Comparison of ENCODE assay signal across 8 mouse cellular contexts in the genomic region with DNA sequence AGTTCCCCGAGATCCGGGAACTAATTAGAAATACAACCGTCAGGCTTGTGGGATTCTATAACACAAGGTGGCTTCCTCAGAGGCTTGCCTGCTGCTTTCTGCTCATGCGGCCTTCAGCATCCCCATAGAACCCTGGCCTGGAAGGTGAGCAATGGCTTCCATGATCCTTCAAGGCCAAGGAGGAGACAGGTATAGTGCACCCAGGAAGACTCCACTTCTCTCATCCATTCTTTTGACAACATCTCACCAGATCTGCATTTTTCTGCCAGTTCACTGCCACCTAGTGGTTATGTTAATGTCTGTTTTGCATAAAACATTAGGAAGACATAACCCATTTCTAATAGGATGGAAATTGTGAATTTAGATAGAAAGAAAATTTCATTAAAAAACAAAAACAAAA.
DNase-seq lines count a peak whose midpoint lies in the region; ATAC-seq and TF ChIP-seq lines count a peak whose summit lies in the region.
"Had no signal": no experiment of that assay in that cellular context is flagged by ENCODE, and none has a peak within 500 bp of the region (broad histone marks: within the 10 kb centered on the region; RNA-seq: fewer than 3 reads in every experiment).

No protein-coding gene starts in this region.

- no peaks in the 10 kb centered on the region for H3K36me3 ChIP-seq in kidney, postnatal 0 days (ENCODE audit: insufficient read depth, low read length)
- no peaks in the 10 kb centered on the region for H3K36me3 ChIP-seq in kidney, embryonic 15.5 days
- no peaks in the 10 kb centered on the region for H3K36me3 ChIP-seq in embryonic facial prominence, embryonic 10.5 days (replicated peaks)
- no peaks in the 10 kb centered on the region for H3K36me3 ChIP-seq in lung, embryonic 15.5 days
- H3K36me3 ChIP-seq: heart, embryonic 15.5 days had no signal

- WGBS in kidney, postnatal 0 days, result 61% methylated on average over 4 of the region's 4 CpGs
- WGBS in kidney, embryonic 15.5 days, result 77% methylated on average over 4 of the region's 4 CpGs
- 78% methylated on average over 4 of the region's 4 CpGs for WGBS in embryonic facial prominence, embryonic 10.5 days
- WGBS in lung, embryonic 15.5 days, result 41% methylated on average over 4 of the region's 4 CpGs

- no peak for ATAC-seq in kidney, postnatal 0 days (replicated peaks; ENCODE audit: low FRiP score, low read depth)
- ATAC-seq in kidney, embryonic 15.5 days (replicated peaks; ENCODE audit: low FRiP score), result no peak
- ATAC-seq in lung, embryonic 15.5 days (ENCODE audit: borderline replicate concordance, extremely low read depth, low FRiP score, low TSS enrichment), result no peak

- H3K27me3 ChIP-seq in kidney, postnatal 0 days (ENCODE audit: insufficient read depth, low read length), result no peaks in the 10 kb centered on the region
- no peaks in the 10 kb centered on the region for H3K27me3 ChIP-seq in kidney, embryonic 15.5 days
- no peaks in the 10 kb centered on the region for H3K27me3 ChIP-seq in embryonic facial prominence, embryonic 10.5 days (replicated peaks; ENCODE audit: low read depth, poor library complexity, severe bottlenecking)
- H3K27me3 ChIP-seq in lung, embryonic 15.5 days, result no peaks in the 10 kb centered on the region
- H3K27me3 ChIP-seq: heart, embryonic 15.5 days had no signal

- H3K9me3 ChIP-seq in kidney, postnatal 0 days (replicated peaks; ENCODE audit: low read length), result no peaks in the 10 kb centered on the region
- no peaks in the 10 kb centered on the region for H3K9me3 ChIP-seq in kidney, embryonic 15.5 days (replicated peaks)
- H3K9me3 ChIP-seq in embryonic facial prominence, embryonic 10.5 days, result no peaks in the 10 kb centered on the region
- no peaks in the 10 kb centered on the region for H3K9me3 ChIP-seq in lung, embryonic 15.5 days
- H3K9me3 ChIP-seq: heart, embryonic 15.5 days had no signal

- H3K27ac ChIP-seq in kidney, postnatal 0 days, result no peak overlapping the region
- no peak overlapping the region for H3K27ac ChIP-seq in kidney, embryonic 15.5 days
- no peak overlapping the region for H3K27ac ChIP-seq in embryonic facial prominence, embryonic 10.5 days (replicated peaks)
- H3K27ac ChIP-seq in lung, embryonic 15.5 days, result peak overlapping the region; percentile 92

- no peaks in the 10 kb centered on the region; the same call in none of the 2 replicates for H3K4me1 ChIP-seq in kidney, postnatal 0 days (replicated peaks; ENCODE audit: insufficient read depth, low read length)
- peaks cover 12% of the 10 kb centered on the region for H3K4me1 ChIP-seq in kidney, embryonic 15.5 days
- H3K4me1 ChIP-seq in embryonic facial prominence, embryonic 10.5 days, result peaks cover 35% of the 10 kb centered on the region
- H3K4me1 ChIP-seq in lung, embryonic 15.5 days, result peaks cover 27% of the 10 kb centered on the region

- no peak overlapping the region for H3K4me2 ChIP-seq in kidney, postnatal 0 days (ENCODE audit: low read length)
- no peak overlapping the region for H3K4me2 ChIP-seq in kidney, embryonic 15.5 days
- 0 out of 2 replicates have a peak overlapping the region, but pooled peaks have one; percentile 12 for H3K4me2 ChIP-seq in lung, embryonic 15.5 days

- H3K9ac ChIP-seq in kidney, postnatal 0 days (ENCODE audit: low read depth, low read length), result no peak overlapping the region
- H3K9ac ChIP-seq in kidney, embryonic 15.5 days, result no peak overlapping the region
- no peak overlapping the region for H3K9ac ChIP-seq in lung, embryonic 15.5 days
- H3K9ac ChIP-seq: heart, embryonic 15.5 days had no signal

- no peak overlapping the region for H3K4me3 ChIP-seq in kidney, postnatal 0 days (replicated peaks; ENCODE audit: low read depth, low read length)
- no peak overlapping the region for H3K4me3 ChIP-seq in kidney, embryonic 15.5 days (replicated peaks)
- H3K4me3 ChIP-seq in embryonic facial prominence, embryonic 10.5 days, result no peak overlapping the region
- no peak overlapping the region for H3K4me3 ChIP-seq in lung, embryonic 15.5 days
- H3K4me3 ChIP-seq: heart, embryonic 15.5 days had no signal

- TF ChIP-seq CTCF in kidney, postnatal 0 days (IDR thresholded peaks at IDR 0.05; ENCODE audit: low read depth), result peak; percentile 88

- peak; percentile 81 for DNase-seq in kidney, postnatal 0 days (ENCODE audit: low spot score)
- DNase-seq in adipocyte (ENCODE audit: low spot score), result peak; percentile 73
- peak; percentile 13 for DNase-seq in embryonic facial prominence, embryonic 10.5 days (ENCODE audit: low spot score)
- DNase-seq in right cerebral cortex, postnatal 14 days, result no peak
- DNase-seq in right cerebral cortex, postnatal 4 days, result no peak

Comparison
In these comparisons a context has a peak if more than half of its experiments do, and no peak if none do; other contexts are left out.
1. DNase-seq: peak in kidney, postnatal 0 days (single experiment), adipocyte (single experiment) and embryonic facial prominence, embryonic 10.5 days (single experiment); none in right cerebral cortex, postnatal 14 days (single experiment) and right cerebral cortex, postnatal 4 days (single experiment).